In genomic region chr14:61346827-61347698, GRCm38 (mm10) we compare ENCODE assay signal across 7 mouse cellular contexts. TPM values are rescaled to one million over a fixed set of nuclear protein-coding genes. Genes with fewer than 3 reads are reported as not detected.
DNase-seq lines count a peak whose midpoint lies in the region; ATAC-seq and TF ChIP-seq lines count a peak whose summit lies in the region.

No protein-coding gene starts in this region.

- ATAC-seq in kidney, postnatal 0 days (replicated peaks; ENCODE audit: low FRiP score, low read depth): no peak

- 86% methylated on average over 10 of the region's 10 CpGs for WGBS in kidney, postnatal 0 days
- 82% methylated on average over 10 of the region's 10 CpGs for WGBS in bone marrow, adult 2 months

- H3K27me3 ChIP-seq in kidney, postnatal 0 days (ENCODE audit: insufficient read depth, low read length): no peaks in the 10 kb centered on the region
- H3K27me3 ChIP-seq in C2C12 (ENCODE audit: control insufficient read depth, insufficient read depth, insufficient read length): no peaks in the 10 kb centered on the region

- no peak overlapping the region for H3K4me3 ChIP-seq in kidney, postnatal 0 days (replicated peaks; ENCODE audit: low read depth, low read length)
- no peak overlapping the region for H3K4me3 ChIP-seq in C2C12 (ENCODE audit: insufficient read depth, poor library complexity, severe bottlenecking)
- H3K4me3 ChIP-seq in bone marrow, adult 2 months (replicated peaks; ENCODE audit: control insufficient read depth, low read depth, low read length): no peak overlapping the region

- peak; percentile 18 for DNase-seq in kidney, postnatal 0 days (ENCODE audit: low spot score)
- no peak for DNase-seq in kidney, adult 11 months
- DNase-seq in lung, postnatal 14 days: peak; percentile 9
- DNase-seq in adrenal gland, adult 18-20 months (ENCODE audit: low spot score in 2 of 2): no peak
- DNase-seq in ovary, adult 18-20 months (ENCODE audit: low spot score): no peak

- no peaks in the 10 kb centered on the region for H3K79me3 ChIP-seq in C2C12 (ENCODE audit: low read depth)

- TF ChIP-seq CTCF in kidney, postnatal 0 days (IDR thresholded peaks at IDR 0.05; ENCODE audit: low read depth): peak; percentile 46; the same call in 1 of the 2 replicates
- TF ChIP-seq CTCF in C2C12 (IDR thresholded peaks at IDR 0.05; ENCODE audit: control insufficient read depth, insufficient read depth, insufficient read length): peak; percentile 32
- TF ChIP-seq CTCF in bone marrow, adult 2 months (IDR thresholded peaks at IDR 0.05; ENCODE audit: control insufficient read depth, insufficient read depth, low read length): peak; percentile 29; the same call in 1 of the 2 replicates

- H3K4me2 ChIP-seq in kidney, postnatal 0 days (ENCODE audit: low read length): no peak overlapping the region

- no peak for TF ChIP-seq POLR2A in bone marrow, adult 2 months (IDR thresholded peaks at IDR 0.05; ENCODE audit: borderline replicate concordance, control insufficient read depth, low read depth, low read length)

- no peak overlapping the region for H3K9ac ChIP-seq in kidney, postnatal 0 days (ENCODE audit: low read depth, low read length)

- H3K36me3 ChIP-seq in kidney, postnatal 0 days (ENCODE audit: insufficient read depth, low read length): no peaks in the 10 kb centered on the region
- H3K36me3 ChIP-seq in C2C12 (ENCODE audit: control insufficient read depth, insufficient read depth): no peaks in the 10 kb centered on the region

- H3K27ac ChIP-seq in kidney, postnatal 0 days: no peak overlapping the region
- no peak overlapping the region for H3K27ac ChIP-seq in bone marrow, adult 2 months (ENCODE audit: control insufficient read depth, insufficient read depth, low read depth, low read length, poor library complexity)

- H3ac ChIP-seq in C2C12 (ENCODE audit: control insufficient read depth, insufficient read length, low read depth): no peak overlapping the region

- H3K9me3 ChIP-seq in kidney, postnatal 0 days (replicated peaks; ENCODE audit: low read length): no peaks in the 10 kb centered on the region

- no peaks in the 10 kb centered on the region for H3K79me2 ChIP-seq in C2C12 (ENCODE audit: control insufficient read depth, insufficient read depth)

- no peaks in the 10 kb centered on the region for H3K4me1 ChIP-seq in kidney, postnatal 0 days (replicated peaks; ENCODE audit: insufficient read depth, low read length)
- no peaks in the 10 kb centered on the region for H3K4me1 ChIP-seq in bone marrow, adult 2 months (ENCODE audit: control insufficient read depth, insufficient read depth, low read length)

TF ChIP-seq in C2C12, 6 proteins besides CTCF, POLR2A, EP300 and RAD21:
- TF ChIP-seq MYOD1 (IDR thresholded peaks at IDR 0.05; ENCODE audit: control insufficient read depth, insufficient read length, low read depth) (no peak), MAX (IDR thresholded peaks at IDR 0.05) (no peak)

RNA-seq across cellular contexts. Expression of gene Ebpl, which starts 13.2 kb away (rescaled TPM):
- polyA plus RNA-seq in kidney, postnatal 0 days (2015; fragmentation: Nextera tagmentation; extraction: Ambion mirVana): 11.3 and 13.4 TPM in 2 replicates
- 1.1 TPM for polyA plus RNA-seq in C2C12 (2012; fragmentation: generic; extraction: Trizol)
- polyA plus RNA-seq in bone marrow, adult 2 months (2011; ENCODE audit: insufficient read depth, insufficient read length, low replicate concordance, missing spikeins): 3.2 and 7.6 TPM in 2 replicates
- 1 to 10 TPM; 3.5 to 3.8 TPM for total RNA-seq in adrenal gland, adult 18-20 months (2021)

RNA-seq across cellular contexts. Expression of gene Arl11, which starts 37.5 kb away (rescaled TPM):
- 0.71 and 1.2 TPM in 2 replicates for polyA plus RNA-seq in kidney, postnatal 0 days (2015; fragmentation: Nextera tagmentation; extraction: Ambion mirVana)
- polyA plus RNA-seq in C2C12 (2012; fragmentation: generic; extraction: Trizol): not detected
- polyA plus RNA-seq in bone marrow, adult 2 months (2011; ENCODE audit: insufficient read depth, insufficient read length, low replicate concordance, missing spikeins): 1.8 and 9.2 TPM in 2 replicates
- 1 to 10 TPM; 1.8 to 3.3 TPM for total RNA-seq in adrenal gland, adult 18-20 months (2021)

Comparison
In these comparisons a context has a peak if more than half of its experiments do, and no peak if none do; other contexts are left out.
1. DNase-seq: peak in kidney, postnatal 0 days (single experiment) and lung, postnatal 14 days (single experiment); none in kidney, adult 11 months (single experiment), adrenal gland, adult 18-20 months (0 of 2) and ovary, adult 18-20 months (single experiment).
2. Peak in every context shown above with its lines, with median percentiles within 50 percentile points of each other: CTCF ChIP-seq.